8 mouse cellular contexts compared by ENCODE assay signal in the genomic region with DNA sequence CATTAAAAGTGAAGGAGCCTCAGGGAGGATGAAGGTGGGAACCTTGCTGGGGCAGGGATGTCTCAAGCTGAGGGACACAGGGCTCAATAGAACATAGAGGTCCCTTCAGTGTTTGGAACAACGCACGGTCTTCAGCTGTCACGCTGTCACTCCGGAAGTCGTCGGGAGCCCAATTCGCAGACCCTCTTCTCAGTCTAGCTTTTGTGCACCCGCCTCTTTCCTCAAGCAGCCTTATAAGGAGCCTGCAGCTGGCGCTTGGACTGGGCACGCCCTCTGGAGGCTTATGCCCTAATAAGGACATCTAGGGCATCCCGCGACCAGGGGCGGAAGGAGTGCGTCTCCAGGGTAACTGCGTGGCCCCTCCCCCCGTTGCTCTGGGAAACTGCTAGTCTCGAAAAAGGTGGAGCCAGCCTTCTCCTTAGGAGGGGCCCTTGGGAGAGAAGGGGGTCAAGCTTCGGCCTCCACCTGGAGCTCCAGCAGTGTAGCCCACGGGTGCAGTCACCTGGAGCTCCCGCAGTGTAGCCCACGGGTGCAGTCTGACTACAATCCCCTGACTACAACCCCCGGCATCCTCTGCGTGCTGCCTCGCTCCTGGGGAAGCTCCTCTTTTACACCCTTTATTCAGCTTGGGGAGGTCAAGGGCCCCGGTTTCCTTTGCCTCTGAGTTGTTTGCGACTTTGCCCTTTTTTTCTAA. TPM values are rescaled to one million over a fixed set of nuclear protein-coding genes. Genes with fewer than 3 reads are reported as not detected.
DNase-seq lines count a peak whose midpoint lies in the region; ATAC-seq and TF ChIP-seq lines count a peak whose summit lies in the region.

No protein-coding gene starts in this region.

- peak overlapping the region; percentile 98 for H3K27ac ChIP-seq in gastrocnemius, adult 2 months
- H3K27ac ChIP-seq in hindbrain, postnatal 0 days = peak overlapping the region; percentile 99
- peak overlapping the region; percentile 99 for H3K27ac ChIP-seq in left cerebral cortex, adult 2 months

- H3K36me3 ChIP-seq in hindbrain, postnatal 0 days (ENCODE audit: insufficient read depth, low read length) = peaks cover 31% of the 10 kb centered on the region

- peak overlapping the region; percentile 100 for H3K4me3 ChIP-seq in gastrocnemius, adult 2 months
- H3K4me3 ChIP-seq in hindbrain, postnatal 0 days (ENCODE audit: low read length) = peak overlapping the region; percentile 50
- H3K4me3 ChIP-seq in left cerebral cortex, adult 2 months = peak overlapping the region; percentile 91

- peak; percentile 57 for ATAC-seq in common myeloid progenitor, adult 5-6 weeks (replicated peaks; ENCODE audit: low read depth, poor library complexity, severe bottlenecking)
- peak; percentile 84 for ATAC-seq in hindbrain, postnatal 0 days
- ATAC-seq in megakaryocyte, adult 5-6 weeks (ENCODE audit: poor library complexity, severe bottlenecking) = peak; percentile 62

- no peak for TF ChIP-seq CTCF in gastrocnemius, adult 2 months (IDR thresholded peaks at IDR 0.05)
- peak; percentile 32; the same call in 1 of the 2 replicates for TF ChIP-seq CTCF in hindbrain, postnatal 0 days (IDR thresholded peaks at IDR 0.05; ENCODE audit: low read depth)
- TF ChIP-seq CTCF in left cerebral cortex, adult 2 months (IDR thresholded peaks at IDR 0.05) = no peak; the same call in 1 of the 2 replicates

- H3K9me3 ChIP-seq in hindbrain, postnatal 0 days (ENCODE audit: low read length) = no peaks in the 10 kb centered on the region

- peak overlapping the region; percentile 70 for H3K4me2 ChIP-seq in hindbrain, postnatal 0 days (ENCODE audit: low read depth, low read length)

- H3K4me1 ChIP-seq in hindbrain, postnatal 0 days (ENCODE audit: insufficient read depth, low read length) = peaks cover 8% of the 10 kb centered on the region

- under 1% methylated on average over 26 of the region's 26 CpGs for WGBS in hindbrain, postnatal 0 days

- intact Hi-C loops in gastrocnemius, adult 2 months (cut with DNase I) = loop anchor here (2.0 to 5.0 kb wide), 2 partner anchors 64 to 82 kb away; partner anchors contain the start of genes AI837181 and Drap1
- intact Hi-C loops in left cerebral cortex, adult 2 months (cut with DNase I) = loop anchor here (2.0 kb wide), 2 partner anchors 32 to 122 kb away; partner anchors contain the start of genes Banf1, Ccdc85b and Eif1ad

- no peaks in the 10 kb centered on the region for H3K27me3 ChIP-seq in hindbrain, postnatal 0 days (ENCODE audit: insufficient read depth, low read length)

- peak overlapping the region; percentile 53 for H3K9ac ChIP-seq in hindbrain, postnatal 0 days (replicated peaks; ENCODE audit: low read length)

- peak; percentile 92 for DNase-seq in WW6 (ENCODE audit: low read depth, low spot score)
- peak; percentile 98 for DNase-seq in gastrocnemius, adult 2 months
- DNase-seq in hindbrain, postnatal 0 days (ENCODE audit: low spot score) = peak; percentile 96
- peak; percentile 96 to 97 for DNase-seq in left cerebral cortex, adult 2 months (ENCODE audit: extremely low spot score in 1 of 2, low spot score in 2 of 2)
- peak; percentile 98 to 99 for DNase-seq in right cerebral cortex, adult 2 months (ENCODE audit: low spot score in 2 of 2)
- DNase-seq in urinary bladder, postnatal 14 days (ENCODE audit: low spot score) = peak; percentile 98

RNA-seq across cellular contexts. Expression of gene Mus81, which starts 0.8 kb away (rescaled TPM):
- 20.7 and 26.9 TPM in 2 replicates for total RNA-seq in common myeloid progenitor, adult 5-6 weeks (2017)
- total RNA-seq in gastrocnemius, adult 2 months (2021) = 10 to 100 TPM; 20.1 to 23.3 TPM
- 56.8 and 58.8 TPM in 2 replicates for total RNA-seq in hindbrain, postnatal 0 days (2014; rRNA removed)
- polyA plus RNA-seq in hindbrain, postnatal 0 days (2015; fragmentation: Nextera tagmentation; extraction: Ambion mirVana) = 27.4 and 27.7 TPM in 2 replicates
- 10 to 100 TPM; 33.3 to 33.4 TPM for total RNA-seq in left cerebral cortex, adult 2 months (2021)
- 16.2 and 16.6 TPM in 2 replicates for total RNA-seq in megakaryocyte, adult 5-6 weeks (2015)
- total RNA-seq in megakaryocyte, adult 5-6 weeks (2017) = 9.2 and 13.8 TPM in 2 replicates

RNA-seq across cellular contexts. Expression of gene Cfl1, which starts 1.2 kb away (rescaled TPM):
- total RNA-seq in common myeloid progenitor, adult 5-6 weeks (2017) = 940 and 946 TPM in 2 replicates
- 10 to 100 TPM; 52.8 to 72.0 TPM for total RNA-seq in gastrocnemius, adult 2 months (2021)
- 1,468 and 1,477 TPM in 2 replicates for total RNA-seq in hindbrain, postnatal 0 days (2014; rRNA removed)
- polyA plus RNA-seq in hindbrain, postnatal 0 days (2015; fragmentation: Nextera tagmentation; extraction: Ambion mirVana) = 3,076 and 3,214 TPM in 2 replicates
- total RNA-seq in left cerebral cortex, adult 2 months (2021) = 1,000 to 10,000 TPM; 1,296 to 1,301 TPM
- total RNA-seq in megakaryocyte, adult 5-6 weeks (2015) = 2,162 and 2,175 TPM in 2 replicates
- 1,771 and 1,778 TPM in 2 replicates for total RNA-seq in megakaryocyte, adult 5-6 weeks (2017)

RNA-seq across cellular contexts. Expression of gene 1700020D05Rik, which starts 14.6 kb away (rescaled TPM):
- not detected in 2 replicates for total RNA-seq in common myeloid progenitor, adult 5-6 weeks (2017)
- total RNA-seq in gastrocnemius, adult 2 months (2021) = 1 to 10 TPM in 1 of 2 experiments, under 1 TPM in 1; 0.92 to 1.6 TPM
- 3.8 and 4.8 TPM in 2 replicates for total RNA-seq in hindbrain, postnatal 0 days (2014; rRNA removed)
- polyA plus RNA-seq in hindbrain, postnatal 0 days (2015; fragmentation: Nextera tagmentation; extraction: Ambion mirVana) = not detected in 2 replicates
- total RNA-seq in left cerebral cortex, adult 2 months (2021) = 1 to 10 TPM; 8.0 to 9.2 TPM
- 1.8 and 2.1 TPM in 2 replicates for total RNA-seq in megakaryocyte, adult 5-6 weeks (2015)
- total RNA-seq in megakaryocyte, adult 5-6 weeks (2017) = 0.49 and 1.5 TPM in 2 replicates

RNA-seq across cellular contexts. Expression of gene Efemp2, which starts 15.3 kb away (rescaled TPM):
- 0.09 TPM in 1 of 2 replicates, not detected in the other for total RNA-seq in common myeloid progenitor, adult 5-6 weeks (2017)
- total RNA-seq in gastrocnemius, adult 2 months (2021) = 1 to 10 TPM; 3.4 to 6.6 TPM
- total RNA-seq in hindbrain, postnatal 0 days (2014; rRNA removed) = 46.3 and 49.3 TPM in 2 replicates
- polyA plus RNA-seq in hindbrain, postnatal 0 days (2015; fragmentation: Nextera tagmentation; extraction: Ambion mirVana) = 36.5 and 41.7 TPM in 2 replicates
- total RNA-seq in left cerebral cortex, adult 2 months (2021) = 10 to 100 TPM; 16.8 to 17.2 TPM
- 0.42 and 1.2 TPM in 2 replicates for total RNA-seq in megakaryocyte, adult 5-6 weeks (2015)
- 1.2 TPM in 1 of 2 replicates, not detected in the other for total RNA-seq in megakaryocyte, adult 5-6 weeks (2017)

RNA-seq across cellular contexts. Expression of gene Ctsw, which starts 20.7 kb away (rescaled TPM):
- 1.0 and 2.0 TPM in 2 replicates for total RNA-seq in common myeloid progenitor, adult 5-6 weeks (2017)
- not detected for total RNA-seq in gastrocnemius, adult 2 months (2021)
- 1.2 and 4.5 TPM in 2 replicates for total RNA-seq in hindbrain, postnatal 0 days (2014; rRNA removed)
- polyA plus RNA-seq in hindbrain, postnatal 0 days (2015; fragmentation: Nextera tagmentation; extraction: Ambion mirVana) = 1.6 and 2.0 TPM in 2 replicates
- under 1 TPM; 0.36 to 0.47 TPM for total RNA-seq in left cerebral cortex, adult 2 months (2021)
- total RNA-seq in megakaryocyte, adult 5-6 weeks (2015) = 5.7 and 12.6 TPM in 2 replicates
- total RNA-seq in megakaryocyte, adult 5-6 weeks (2017) = 5.9 and 9.1 TPM in 2 replicates

Comparison
In these comparisons a context has a peak if more than half of its experiments do, and no peak if none do; other contexts are left out.
1. Peak in every context shown above with its lines: DNase-seq, ATAC-seq, H3K4me3 ChIP-seq and H3K27ac ChIP-seq.
2. H3K4me3 ChIP-seq: peak in every context shown above with its lines; median percentile 100 in gastrocnemius, adult 2 months; 91 in left cerebral cortex, adult 2 months; 50 in hindbrain, postnatal 0 days.
3. RNA of gene Cfl1, which starts 1.2 kb away (total RNA-seq): 1,771 to 2,175 TPM in megakaryocyte, adult 5-6 weeks, 1,468 to 1,477 TPM in hindbrain, postnatal 0 days, 1,296 to 1,301 TPM in left cerebral cortex, adult 2 months and 940 to 946 TPM in common myeloid progenitor, adult 5-6 weeks; 52.8 to 72.0 TPM in gastrocnemius, adult 2 months; every median in the first group is over 10 times any median in the second.